Mouse (Mus musculus) MN1 (cell line): ENCODE data around the gene Pcyt1a.

ENCODE experiments used
- DNase-seq: peaks from one replicate; pipeline ENCODE4 v3.0.0-alpha.2; 2016; ENCODE audit warnings: low spot score

The Pcyt1a gene

GRCm38 (mm10) chr16:32510399-32511337 lies 79.9 kb downstream of the Pcyt1a start:
- no peak for DNase-seq

DNA sequence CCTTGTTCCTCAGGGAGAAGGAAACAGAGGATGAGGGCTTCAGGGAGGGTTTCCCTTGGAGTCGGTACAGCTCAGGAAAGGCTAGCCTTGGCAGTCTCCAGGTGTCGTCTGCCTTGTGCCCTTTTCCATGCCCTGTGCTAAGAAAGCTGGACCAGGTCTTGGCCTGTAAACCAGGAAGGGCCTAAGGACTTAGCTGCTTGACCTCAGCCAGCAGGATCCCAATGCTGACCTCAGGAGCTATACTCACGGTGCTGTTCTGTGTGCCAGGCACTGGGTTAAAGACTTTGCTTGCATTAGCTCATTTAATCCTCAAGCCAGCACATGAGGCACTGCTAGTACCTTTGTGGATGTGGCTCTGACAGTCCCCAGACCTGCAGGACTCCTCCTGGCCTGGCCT lies 80.6 kb downstream of the Pcyt1a start:
- no peak for DNase-seq

GRCm38 (mm10) chr16:32511827-32512490 lies 81.2 kb downstream of the Pcyt1a start:
- no peak for DNase-seq

- DNase-seq, result no peak
Observed at GRCm38 (mm10) chr16:32512921-32513320, 82.2 kb downstream of the Pcyt1a start.

GRCm38 (mm10) chr16:32513401-32513800 lies 82.7 kb downstream of the Pcyt1a start:
- no peak for DNase-seq

DNA sequence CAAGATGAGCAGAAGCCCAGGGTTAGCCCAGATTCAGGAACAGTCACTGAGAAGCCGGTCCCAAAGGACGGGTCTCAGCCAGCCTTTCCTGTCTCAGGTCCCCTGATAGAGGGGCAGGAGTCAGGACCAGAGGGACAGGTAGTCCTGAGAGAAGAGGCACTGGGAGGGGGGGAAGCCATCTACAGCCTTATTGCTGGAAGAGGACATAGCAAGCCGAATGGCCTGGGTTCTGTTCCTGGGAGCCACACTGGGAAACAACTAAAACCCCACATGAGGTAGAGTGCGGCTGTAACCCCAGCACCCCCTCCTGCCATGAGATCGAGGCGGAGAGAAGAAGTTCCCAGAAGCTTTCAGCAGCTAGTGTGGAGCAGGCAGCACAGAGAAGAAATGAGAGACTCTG lies 83.2 kb downstream of the Pcyt1a start:
- DNase-seq, result no peak

GRCm38 (mm10) chr16:32516006-32516962 lies 85.6 kb downstream of the Pcyt1a start:
- peak; percentile 69 for DNase-seq

- DNase-seq, result no peak
Observed at GRCm38 (mm10) chr16:32517785-32518481, 87.2 kb downstream of the Pcyt1a start.

DNA sequence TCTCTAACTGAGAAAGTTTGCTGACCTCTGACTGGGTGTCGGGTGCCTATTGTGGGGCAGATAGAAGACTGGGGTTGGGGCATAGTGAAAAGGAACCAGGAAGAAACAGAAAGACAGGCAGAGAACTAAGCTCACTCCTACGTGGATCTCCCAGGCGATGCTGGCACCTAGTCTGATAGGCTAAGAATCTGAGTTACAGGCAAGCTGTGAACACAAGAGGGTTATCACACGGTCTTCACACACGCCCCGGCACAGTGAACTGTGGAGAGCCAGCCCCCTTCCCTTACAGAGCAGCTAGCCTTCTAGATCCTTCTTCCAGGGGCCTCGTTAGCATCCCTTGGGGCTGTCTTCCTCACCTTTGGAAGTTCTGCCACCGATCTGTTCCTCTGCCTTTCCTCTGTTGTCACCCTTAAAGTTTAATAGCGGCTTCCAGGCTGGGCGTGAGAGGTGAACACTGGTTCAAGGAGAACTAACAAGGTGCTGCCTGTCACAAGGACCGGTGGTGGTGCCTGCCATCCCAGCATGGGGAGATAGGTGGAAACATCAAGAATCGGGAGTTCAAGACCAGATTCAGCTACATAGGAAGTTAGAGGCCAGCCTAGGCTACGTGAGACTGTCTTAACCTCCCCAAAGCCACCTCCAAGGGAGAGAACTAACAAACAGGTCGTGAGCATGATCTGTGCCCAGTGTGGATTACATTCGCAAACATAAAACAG lies 89.1 kb downstream of the Pcyt1a start:
- DNase-seq, result no peak

DNA sequence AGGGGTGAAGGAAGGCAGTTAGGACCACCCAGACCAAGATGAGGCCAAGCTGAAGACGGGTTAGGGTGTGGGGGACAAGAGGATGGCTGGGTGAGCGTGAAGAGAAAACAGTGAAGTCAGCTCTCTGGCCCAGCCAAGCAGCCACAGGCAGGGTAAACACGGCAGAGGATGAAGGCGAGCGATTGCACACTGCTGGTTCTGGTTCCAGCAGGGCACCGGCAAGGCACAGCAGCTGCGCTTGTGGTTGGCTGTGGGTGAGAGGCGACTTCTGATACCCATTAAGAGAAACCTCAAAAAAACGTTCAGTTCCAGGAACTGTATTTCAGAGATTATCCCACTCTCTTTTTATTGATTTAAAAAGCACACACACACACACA lies 89.6 kb downstream of the Pcyt1a start:
- DNase-seq, result no peak

- no peak for DNase-seq
Observed at GRCm38 (mm10) chr16:32522578-32523194, 92.0 kb downstream of the Pcyt1a start.

GRCm38 (mm10) chr16:32523462-32524243 lies 92.9 kb downstream of the Pcyt1a start:
- peak; percentile 62 for DNase-seq

GRCm38 (mm10) chr16:32524244-32524615 lies 93.5 kb downstream of the Pcyt1a start:
- DNase-seq, result peak; percentile 26
